Mouse (Mus musculus) neural tube, embryonic 13.5 days (tissue): Measurements from ENCODE around the gene Vwa5a. TPM values are rescaled to one million over a fixed set of nuclear protein-coding genes. Genes with fewer than 3 reads are reported as not detected.

Experiments used
- ATAC-seq: fragments of 200-750 bp; cut with Nextera tagmentation; 2 replicates; pipeline ENCODE4 v1.8.0; 2017; ENCODE audit warnings: low read depth, mild to moderate bottlenecking, moderate TSS enrichment, moderate library complexity
- H3K27ac ChIP-seq: fragments of 300-500 bp; sonication (generic); replicated peaks from 2 replicates; pipeline ENCODE4 v1.5.1; 2015; ENCODE audit warnings: moderate library complexity, mild to moderate bottlenecking, inconsistent platforms
- H3K27me3 ChIP-seq: fragments of 300-500 bp; sonication (generic); 2 replicates; pipeline ENCODE4 v1.6.1; 2015; ENCODE audit warnings: mild to moderate bottlenecking, inconsistent platforms
- H3K36me3 ChIP-seq: fragments of 300-500 bp; sonication (generic); 2 replicates; pipeline ENCODE4 v1.6.1; 2015; ENCODE audit warnings: mild to moderate bottlenecking, inconsistent platforms
- H3K4me1 ChIP-seq: fragments of 300-500 bp; sonication (generic); replicated peaks from 2 replicates; pipeline ENCODE4 v1.6.1; 2015; ENCODE audit warnings: inconsistent platforms
- H3K4me2 ChIP-seq: fragments of 300-500 bp; sonication (generic); 2 replicates; pipeline ENCODE4 v1.6.1; 2015; ENCODE audit warnings: inconsistent platforms, mild to moderate bottlenecking, moderate library complexity
- H3K4me3 ChIP-seq: fragments of 300-500 bp; sonication (generic); 2 replicates; pipeline ENCODE4 v1.5.1; 2015; ENCODE audit warnings: mild to moderate bottlenecking, inconsistent platforms
- H3K9ac ChIP-seq: fragments of 300-500 bp; sonication (generic); 2 replicates; pipeline ENCODE4 v1.6.1; 2015; ENCODE audit warnings: moderate library complexity, mild to moderate bottlenecking, inconsistent platforms
- H3K9me3 ChIP-seq: fragments of 300-500 bp; sonication (generic); 2 replicates; pipeline ENCODE4 v1.6.1; 2016; ENCODE audit warnings: inconsistent platforms
- WGBS: fragments of 180-500 bp; shearing (Covaris S2); methylation state at CpG from one replicate; pipeline ENCODE4 v1.1.7; 2015; 5-methylcytosine and 5-hydroxymethylcytosine counted together
- polyA plus RNA-seq: library from polyadenylated mRNA; unstranded; fragments of >200 nt; fragmentation: Nextera tagmentation; extraction: Ambion mirVana; gene quantifications from 2 replicates; pipeline ENCODE4 v1.2.1, GENCODE M21; 2015

Gene Vwa5a
- polyA plus RNA-seq, result 9.8 and 10.0 TPM in 2 replicates

GRCm38 (mm10) chr9:38718102-38718501, at the start of gene Vwa5a:
TSS of gene Vwa5a (plus strand) at chr9:38718268.
- Histone ChIP-seq H3K9me3 (no peaks in the 10 kb centered on the region), H3K36me3 (no peaks in the 10 kb centered on the region), H3K4me1 (peaks cover 16% of the 10 kb centered on the region), H3K9ac (peak within 1 kb of the TSS; percentile 58), H3K4me2 (peak within 1 kb of the TSS; percentile 54), H3K27me3 (no peaks in the 10 kb centered on the region), H3K27ac (no peak within 1 kb of the TSS), H3K4me3 (peak within 1 kb of the TSS; percentile 40)
- ATAC-seq, result peak; percentile 43; the same call in 1 of the 2 replicates
- 4% methylated on average over 4 of the region's 4 CpGs for WGBS

- Histone ChIP-seq H3K36me3 (no peaks in the 10 kb centered on the region), H3K27ac (no peak overlapping the region), H3K4me1 (no peaks in the 10 kb centered on the region), H3K27me3 (no peaks in the 10 kb centered on the region), H3K9me3 (no peaks in the 10 kb centered on the region), H3K4me3 (no peak overlapping the region), H3K4me2 (no peak overlapping the region), H3K9ac (no peak overlapping the region)
- WGBS, result 88% methylated on average over 2 of the region's 2 CpGs
- ATAC-seq, result no peak
Measured at GRCm38 (mm10) chr9:38672887-38673286, 45.2 kb upstream of the Vwa5a start.

GRCm38 (mm10) chr9:38674501-38674900, 43.6 kb upstream of the Vwa5a start, which contains the start of gene Olfr918:
TSS of gene Olfr918 (minus strand) at chr9:38674601.
- H3K9ac ChIP-seq, result no peak within 1 kb of the TSS
- H3K27me3 ChIP-seq, result no peaks in the 10 kb centered on the region
- no peaks in the 10 kb centered on the region for H3K9me3 ChIP-seq
- no peaks in the 10 kb centered on the region for H3K36me3 ChIP-seq
- WGBS, result 83% methylated on average over 2 of the region's 2 CpGs
- no peaks in the 10 kb centered on the region for H3K4me1 ChIP-seq
- H3K4me3 ChIP-seq, result no peak within 1 kb of the TSS
- no peak within 1 kb of the TSS for H3K27ac ChIP-seq
- no peak for ATAC-seq
- no peak within 1 kb of the TSS for H3K4me2 ChIP-seq

GRCm38 (mm10) chr9:38718927-38719441, 916 bp downstream of the Vwa5a start:
- Histone ChIP-seq H3K4me2 (peak overlapping the region; percentile 54), H3K9ac (peak overlapping the region; percentile 58), H3K36me3 (no peaks in the 10 kb centered on the region), H3K9me3 (no peaks in the 10 kb centered on the region), H3K27me3 (no peaks in the 10 kb centered on the region), H3K4me3 (peak overlapping the region; percentile 40), H3K4me1 (peaks cover 16% of the 10 kb centered on the region), H3K27ac (no peak overlapping the region)
- no peak; the same call in 1 of the 2 replicates for ATAC-seq
- 6% methylated on average over 3 of the region's 3 CpGs for WGBS

- Histone ChIP-seq H3K4me2 (no peak overlapping the region), H3K27me3 (no peaks in the 10 kb centered on the region), H3K4me1 (peaks cover 6% of the 10 kb centered on the region), H3K9me3 (no peaks in the 10 kb centered on the region), H3K36me3 (peaks cover 9% of the 10 kb centered on the region; the same call in 1 of the 2 replicates), H3K27ac (no peak overlapping the region), H3K9ac (no peak overlapping the region), H3K4me3 (no peak overlapping the region)
- ATAC-seq, result no peak
- 96% methylated on average over 1 of the region's 1 CpGs for WGBS
Measured at GRCm38 (mm10) chr9:38724044-38724443, 6.0 kb downstream of the Vwa5a start.

- Histone ChIP-seq H3K4me1 (no peaks in the 10 kb centered on the region), H3K4me3 (no peak overlapping the region), H3K27me3 (no peaks in the 10 kb centered on the region), H3K36me3 (peaks cover 9% of the 10 kb centered on the region; the same call in 1 of the 2 replicates), H3K27ac (no peak overlapping the region), H3K9me3 (no peaks in the 10 kb centered on the region), H3K9ac (no peak overlapping the region), H3K4me2 (no peak overlapping the region)
- ATAC-seq, result no peak
- 76% methylated on average over 3 of the region's 3 CpGs for WGBS
Measured at GRCm38 (mm10) chr9:38728218-38728617, 10.2 kb downstream of the Vwa5a start.

- no peaks in the 10 kb centered on the region for H3K27me3 ChIP-seq
- H3K27ac ChIP-seq, result no peak overlapping the region
- WGBS, result 82% methylated on average over 1 of the region's 1 CpGs
- H3K9me3 ChIP-seq, result no peaks in the 10 kb centered on the region
- H3K9ac ChIP-seq, result no peak overlapping the region
- no peaks in the 10 kb centered on the region for H3K36me3 ChIP-seq
- H3K4me3 ChIP-seq, result no peak overlapping the region
- ATAC-seq, result no peak
- H3K4me1 ChIP-seq, result no peaks in the 10 kb centered on the region
- H3K4me2 ChIP-seq, result no peak overlapping the region
Measured at GRCm38 (mm10) chr9:38741408-38741807, 23.3 kb downstream of the Vwa5a start.

- no peak overlapping the region for H3K27ac ChIP-seq
- no peak overlapping the region for H3K4me3 ChIP-seq
- no peaks in the 10 kb centered on the region for H3K9me3 ChIP-seq
- H3K27me3 ChIP-seq, result no peaks in the 10 kb centered on the region
- H3K9ac ChIP-seq, result no peak overlapping the region
- H3K36me3 ChIP-seq, result no peaks in the 10 kb centered on the region
- WGBS, result 94% methylated on average over 4 of the region's 4 CpGs
- ATAC-seq, result no peak
- no peaks in the 10 kb centered on the region for H3K4me1 ChIP-seq
- no peak overlapping the region for H3K4me2 ChIP-seq
Measured at GRCm38 (mm10) chr9:38744619-38745315, 26.7 kb downstream of the Vwa5a start.

GRCm38 (mm10) chr9:38751999-38752398, 33.9 kb downstream of the Vwa5a start, which contains the start of gene Olfr920:
TSS of gene Olfr920 (plus strand) at chr9:38752299.
- H3K4me2 ChIP-seq, result no peak within 1 kb of the TSS
- no peaks in the 10 kb centered on the region for H3K4me1 ChIP-seq

GRCm38 (mm10) chr9:38772768-38773167, 54.7 kb downstream of the Vwa5a start, which contains the start of gene Olfr921:
TSS of gene Olfr921 (plus strand) at chr9:38773068.
- no peaks in the 10 kb centered on the region for H3K4me1 ChIP-seq
- H3K27ac ChIP-seq, result no peak within 1 kb of the TSS
- no peaks in the 10 kb centered on the region for H3K36me3 ChIP-seq
- no peaks in the 10 kb centered on the region for H3K27me3 ChIP-seq
- ATAC-seq, result no peak
- no peaks in the 10 kb centered on the region for H3K9me3 ChIP-seq
- H3K9ac ChIP-seq, result no peak within 1 kb of the TSS
- no peak within 1 kb of the TSS for H3K4me3 ChIP-seq
- H3K4me2 ChIP-seq, result no peak within 1 kb of the TSS

More at GRCm38 (mm10) chr9:38751999-38752398, 33.9 kb downstream of the Vwa5a start, which contains the start of gene Olfr920:
- H3K27me3 ChIP-seq, result no peaks in the 10 kb centered on the region
- ATAC-seq, result no peak
- H3K4me3 ChIP-seq, result no peak within 1 kb of the TSS
- H3K9ac ChIP-seq, result no peak within 1 kb of the TSS
- no peaks in the 10 kb centered on the region for H3K36me3 ChIP-seq
- H3K27ac ChIP-seq, result no peak within 1 kb of the TSS
- H3K9me3 ChIP-seq, result no peaks in the 10 kb centered on the region
- 95% methylated on average over 1 of the region's 1 CpGs for WGBS

- 90% methylated on average over 2 of the region's 2 CpGs for WGBS
- Histone ChIP-seq H3K27me3 (no peaks in the 10 kb centered on the region), H3K4me1 (no peaks in the 10 kb centered on the region), H3K9ac (no peak overlapping the region), H3K36me3 (no peaks in the 10 kb centered on the region), H3K27ac (no peak overlapping the region), H3K4me2 (no peak overlapping the region), H3K4me3 (no peak overlapping the region), H3K9me3 (no peaks in the 10 kb centered on the region)
- no peak for ATAC-seq
Measured at GRCm38 (mm10) chr9:38792689-38793088, 74.6 kb downstream of the Vwa5a start.
